Mouse (Mus musculus) G1E (cell line): Measurements from ENCODE around the gene Aplf. TPM values are rescaled to one million over a fixed set of nuclear protein-coding genes. Genes with fewer than 3 reads are reported as not detected.

Source experiments
- ATAC-seq: 2 replicates; pipeline ENCODE4 v1.8.0; 2016; ENCODE audit warnings: mild to moderate bottlenecking; ENCODE audit not compliant: insufficient number of reproducible peaks, poor library complexity, low FRiP score, severe bottlenecking; ENCODE audit errors: extremely low read depth
- DNase-seq: peaks from one replicate; pipeline ENCODE4 v3.0.0; 2012; ENCODE audit warnings: low spot score
- H3K27me3 ChIP-seq: 2 replicates; pipeline ENCODE4 v1.6.1; 2012; ENCODE audit warnings: mild to moderate bottlenecking, low read length, inconsistent platforms; ENCODE audit not compliant: insufficient read depth
- H3K36me3 ChIP-seq: replicated peaks from 2 replicates; pipeline ENCODE3; 2012; ENCODE audit warnings: mild to moderate bottlenecking, inconsistent platforms
- H3K4me1 ChIP-seq: 2 replicates; pipeline ENCODE4 v1.6.1; 2012; ENCODE audit warnings: low read depth, low read length, inconsistent platforms, mixed read lengths; ENCODE audit not compliant: insufficient read depth
- H3K4me3 ChIP-seq: 2 replicates; pipeline ENCODE4 v1.5.1; 2012; ENCODE audit warnings: low read depth, mild to moderate bottlenecking, inconsistent platforms, low read length, moderate library complexity, mixed read lengths
- H3K9me3 ChIP-seq: replicated peaks from 2 replicates; pipeline ENCODE4 v1.6.1; 2012; ENCODE audit warnings: inconsistent platforms
- CTCF ChIP-seq: IDR thresholded peaks from 2 replicates; pipeline ENCODE4 v1.5.1; 2012; ENCODE audit warnings: low read depth, low read length, inconsistent platforms, mixed read lengths
- GATA1 ChIP-seq: IDR thresholded peaks from 2 replicates; pipeline ENCODE4 v1.6.1; 2012; ENCODE audit warnings: borderline replicate concordance, low read length, inconsistent platforms, mixed read lengths
- GATA2 ChIP-seq: IDR thresholded peaks from 2 replicates; pipeline ENCODE4 v1.6.1; 2012; ENCODE audit warnings: low read depth, low read length, inconsistent platforms, borderline replicate concordance
- POLR2AphosphoS5 ChIP-seq: IDR thresholded peaks from 2 replicates; pipeline ENCODE4 v1.6.1; 2012; ENCODE audit warnings: low read depth, low read length, inconsistent platforms; ENCODE audit not compliant: insufficient replicate concordance
- TAL1 ChIP-seq: conservative IDR thresholded peaks from 2 replicates; pipeline ENCODE4 v1.6.1; 2012; ENCODE audit warnings: low read depth, low read length, inconsistent platforms, mixed read lengths
- polyA plus RNA-seq: library from polyadenylated mRNA; stranded (reverse); fragments of >175 nt; gene quantifications from 2 replicates; pipeline ENCODE4 v1.2.3, GENCODE M21; 2012
- total RNA-seq, 2 experiments: library from RNA; stranded (forward) in 1 of 2; stranded (reverse) in 1 of 2; fragments of 200-1000 nt in 1 of 2; fragments of >200 nt in 1 of 2; fragmentation: Nextera tagmentation in 1 of 2; gene quantifications; 2 replicates each; pipeline ENCODE4 v1.2.3; 2014 to 2017

The Aplf gene
- total RNA-seq (2014; fragmentation: Nextera tagmentation) (81.4 and 111 TPM in 2 replicates), total RNA-seq (2017) (79.6 and 81.7 TPM in 2 replicates), polyA plus RNA-seq (18.7 and 23.0 TPM in 2 replicates)

GRCm38 (mm10) chr6:87671771-87672517 is at the start of gene Aplf:
Gene Aplf, minus strand, starts transcription at chr6:87672193.
- TF ChIP-seq TAL1, result no peak
- no peak; the same call in 1 of the 2 replicates for TF ChIP-seq POLR2AphosphoS5
- TF ChIP-seq GATA2, result no peak
- no peak for TF ChIP-seq CTCF
- TF ChIP-seq GATA1, result no peak
- Histone ChIP-seq H3K4me3 (peak within 1 kb of the TSS; percentile 89), H3K9me3 (no peaks in the 10 kb centered on the region), H3K27me3 (no peaks in the 10 kb centered on the region), H3K36me3 (peaks cover 7% of the 10 kb centered on the region), H3K4me1 (peaks cover 52% of the 10 kb centered on the region)
- DNase-seq (peak; percentile 81), ATAC-seq (peak; percentile 91)

GRCm38 (mm10) chr6:87714091-87714490 is 42.1 kb upstream of the Aplf start:
- peaks cover 83% of the 10 kb centered on the region for H3K27me3 ChIP-seq
- ATAC-seq, result no peak
- H3K4me1 ChIP-seq, result peaks cover 3% of the 10 kb centered on the region; the same call in 1 of the 2 replicates

GRCm38 (mm10) chr6:87712311-87712710 is 40.3 kb upstream of the Aplf start:
- Histone ChIP-seq H3K4me3 (no peak overlapping the region), H3K27me3 (peaks cover 82% of the 10 kb centered on the region), H3K4me1 (peaks cover 3% of the 10 kb centered on the region; the same call in 1 of the 2 replicates), H3K36me3 (no peaks in the 10 kb centered on the region), H3K9me3 (no peaks in the 10 kb centered on the region)
- no peak for TF ChIP-seq TAL1
- TF ChIP-seq GATA1, result no peak
- no peak for TF ChIP-seq CTCF
- TF ChIP-seq POLR2AphosphoS5, result no peak
- TF ChIP-seq GATA2, result no peak
- no peak for ATAC-seq
- no peak for DNase-seq

More at GRCm38 (mm10) chr6:87714091-87714490, 42.1 kb upstream of the Aplf start:
- TF ChIP-seq CTCF (no peak), GATA2 (no peak), POLR2AphosphoS5 (no peak), TAL1 (no peak), GATA1 (no peak)
- Histone ChIP-seq H3K4me3 (no peak overlapping the region), H3K9me3 (no peaks in the 10 kb centered on the region), H3K36me3 (no peaks in the 10 kb centered on the region)
- no peak for DNase-seq

- ATAC-seq (no peak), DNase-seq (peak; percentile 23)
- TF ChIP-seq TAL1, result no peak
- TF ChIP-seq CTCF, result peak; percentile 22; the same call in 1 of the 2 replicates
- no peak for TF ChIP-seq GATA1
- no peak for TF ChIP-seq GATA2
- H3K27me3 ChIP-seq, result peaks cover 60% of the 10 kb centered on the region
- H3K4me3 ChIP-seq, result no peak overlapping the region
- no peaks in the 10 kb centered on the region for H3K36me3 ChIP-seq
- H3K9me3 ChIP-seq, result no peaks in the 10 kb centered on the region
- H3K4me1 ChIP-seq, result peaks cover 6% of the 10 kb centered on the region
Measured at GRCm38 (mm10) chr6:87706246-87706645, 34.3 kb upstream of the Aplf start.

GRCm38 (mm10) chr6:87696544-87696943 is 24.6 kb upstream of the Aplf start:
- H3K9me3 ChIP-seq, result peaks cover 2% of the 10 kb centered on the region; the same call in 1 of the 2 replicates
- no peak overlapping the region for H3K4me3 ChIP-seq
- H3K36me3 ChIP-seq, result no peaks in the 10 kb centered on the region
- no peak for ATAC-seq
- H3K4me1 ChIP-seq, result no peaks in the 10 kb centered on the region
- TF ChIP-seq CTCF (no peak), TAL1 (no peak), GATA1 (no peak), GATA2 (no peak), POLR2AphosphoS5 (no peak)
- no peak for DNase-seq
- peaks cover 58% of the 10 kb centered on the region for H3K27me3 ChIP-seq

- DNase-seq (no peak), ATAC-seq (no peak)
- H3K4me3 ChIP-seq, result no peak overlapping the region
- peaks cover 2% of the 10 kb centered on the region; the same call in 1 of the 2 replicates for H3K9me3 ChIP-seq
- peaks cover 63% of the 10 kb centered on the region for H3K27me3 ChIP-seq
- TF ChIP-seq GATA2, result no peak
- no peak for TF ChIP-seq GATA1
- no peak for TF ChIP-seq TAL1
- no peak for TF ChIP-seq POLR2AphosphoS5
- no peak for TF ChIP-seq CTCF
- H3K36me3 ChIP-seq, result no peaks in the 10 kb centered on the region
- no peaks in the 10 kb centered on the region for H3K4me1 ChIP-seq
Measured at GRCm38 (mm10) chr6:87695947-87696346, 24.0 kb upstream of the Aplf start.
